Mouse (Mus musculus) heart, postnatal 36 days (tissue): ENCODE measurements around the gene Olfr1231. TPM values are rescaled to one million over a fixed set of nuclear protein-coding genes. Genes with fewer than 3 reads are reported as not detected.

Experiments
- DNase-seq, 2 experiments: peaks; one replicate each; pipeline ENCODE4 v3.0.0; 2021 to 2022
- intact Hi-C: fragments of 180-260 bp; cut with DNase I; formaldehyde crosslinking; loops from one replicate; pipeline ENCODE4 v1.15.1; 2025
- total RNA-seq, 2 experiments: library from RNA; stranded (reverse); gene quantifications; 2 replicates each; pipeline ENCODE4 v1.2.3; 2021

The Olfr1231 gene
- total RNA-seq: not detected

GRCm38 (mm10) chr2:89306974-89307373, at the start of gene Olfr1231:
Gene Olfr1231, minus strand, starts transcription at chr2:89307074.
- DNase-seq: no peak
- intact Hi-C loops: no loop called here

GRCm38 (mm10) chr2:89342298-89342697, 35.4 kb upstream of the Olfr1231 start, which contains the start of gene Olfr1233:
Gene Olfr1233, minus strand, starts transcription at chr2:89342398.
- DNase-seq: no peak
- intact Hi-C loops: no loop called here

DNA sequence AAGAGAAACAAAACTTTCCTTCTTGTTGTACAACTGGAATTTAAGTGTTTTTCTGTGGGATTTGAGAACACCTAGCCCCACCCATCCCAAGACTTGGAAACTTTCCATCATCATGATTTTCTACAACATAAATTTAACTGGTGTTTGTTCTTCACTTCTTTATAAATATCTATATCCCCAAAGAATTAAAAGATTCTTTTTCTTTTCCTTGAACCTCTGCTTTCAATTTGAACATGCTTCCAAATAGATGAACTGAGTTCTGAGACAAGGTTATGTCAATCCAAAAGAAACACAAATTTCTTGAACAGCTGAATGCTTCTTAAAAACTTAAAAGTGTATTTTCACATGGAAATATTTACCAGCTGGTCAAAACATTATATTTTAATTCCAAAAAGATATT, 22.7 kb upstream of the Olfr1231 start, which contains the start of gene Olfr1232:
TSS of gene Olfr1232 (minus strand) at position 101 of the 400 bp plus-strand sequence.
- DNase-seq: no peak
- intact Hi-C loops: no loop called here

DNA sequence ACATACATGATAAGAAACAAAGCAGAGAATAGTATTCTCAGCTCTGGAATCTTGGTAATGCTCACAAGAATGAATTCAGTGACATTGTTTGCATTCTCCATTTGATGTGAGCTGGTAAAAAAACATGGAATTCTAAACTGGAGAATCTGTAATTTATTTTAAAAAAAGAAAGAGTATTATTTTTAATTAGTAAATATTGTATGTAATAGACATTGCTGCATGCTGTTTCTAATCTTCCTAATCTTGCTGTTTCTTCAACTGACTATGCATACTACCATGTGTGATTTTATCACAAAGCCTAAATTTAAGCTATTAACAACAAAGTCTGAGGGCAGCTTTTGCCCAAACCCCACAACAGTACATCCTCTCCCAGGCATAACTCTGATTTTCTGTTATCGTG, 9.7 kb downstream of the Olfr1231 start, which contains the start of gene Olfr1230:
TSS of gene Olfr1230 (minus strand) at position 101 of the 400 bp plus-strand sequence.
- DNase-seq: no peak
- intact Hi-C loops: no loop called here

DNA sequence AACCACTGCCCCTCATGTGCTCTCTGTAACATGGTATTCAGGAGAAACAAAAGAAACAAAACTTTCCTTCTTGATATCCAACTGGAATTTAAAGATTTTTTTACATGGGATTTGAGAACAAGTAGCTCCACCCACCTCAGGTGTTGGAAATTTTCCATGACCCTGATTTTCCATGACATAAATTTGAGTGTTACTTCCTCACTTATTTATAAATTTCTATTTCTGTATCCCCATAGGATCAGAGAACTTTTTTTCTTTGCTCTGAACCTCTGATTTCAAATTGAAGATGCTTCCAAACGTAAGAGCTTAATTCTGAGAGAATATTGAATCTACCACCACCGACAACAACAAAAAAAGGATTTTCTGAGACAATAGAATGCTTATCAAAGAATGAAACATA, 19.0 kb downstream of the Olfr1231 start, which contains the start of gene Olfr1229:
TSS of gene Olfr1229 (minus strand) at position 101 of the 400 bp plus-strand sequence.
- intact Hi-C loops: no loop called here
- DNase-seq: no peak

DNA sequence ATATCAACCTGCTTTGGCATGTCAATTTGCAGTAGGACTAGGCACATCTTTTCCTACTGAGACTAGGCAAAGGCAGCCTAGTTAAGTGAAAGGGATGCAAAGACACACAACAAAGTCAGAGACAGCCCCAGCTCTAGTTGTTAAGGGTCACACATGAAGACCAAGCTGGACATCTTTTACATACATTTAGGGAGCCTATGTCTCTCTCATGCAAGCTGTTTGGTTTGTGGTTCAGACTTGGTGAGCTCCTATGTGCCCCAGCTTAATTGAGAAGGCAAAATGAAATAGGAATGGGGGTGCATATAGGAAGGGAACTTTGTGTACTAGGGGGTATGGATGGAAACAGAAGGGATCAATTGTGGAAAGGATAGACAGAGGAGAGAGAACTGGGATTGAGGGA, 52.9 kb downstream of the Olfr1231 start, which contains the start of gene Olfr1228:
TSS of gene Olfr1228 (minus strand) at position 101 of the 400 bp plus-strand sequence.
- DNase-seq: no peak
- intact Hi-C loops: no loop called here

Other genes starting within 250 kb of the Olfr1231 start
- gene Olfr1218, start 245.9 kb downstream of the Olfr1231 start, total RNA-seq: not detected
- not detected for gene Olfr1219, start 223.6 kb downstream of the Olfr1231 start, total RNA-seq
- not detected for gene Olfr1220, start 200.2 kb downstream of the Olfr1231 start, total RNA-seq
- gene Olfr1221, start 189.8 kb downstream of the Olfr1231 start, total RNA-seq: not detected
- gene Olfr1222, start 174.0 kb downstream of the Olfr1231 start, total RNA-seq: not detected
- not detected for gene Olfr1223, start 155.5 kb downstream of the Olfr1231 start, total RNA-seq
- not detected for gene Olfr1224-ps1, start 143.0 kb downstream of the Olfr1231 start, total RNA-seq
- not detected for gene Olfr1225, start 132.4 kb downstream of the Olfr1231 start, total RNA-seq
- gene Olfr1226, start 107.0 kb downstream of the Olfr1231 start, total RNA-seq: not detected
- gene Olfr1228, start 53.0 kb downstream of the Olfr1231 start, total RNA-seq: not detected
- gene Olfr1229, start 19.1 kb downstream of the Olfr1231 start, total RNA-seq: not detected
- not detected for gene Olfr1230, start 9.8 kb downstream of the Olfr1231 start, total RNA-seq
- gene Olfr1232, start 22.6 kb upstream of the Olfr1231 start, total RNA-seq: not detected
- not detected for gene Olfr1233, start 35.3 kb upstream of the Olfr1231 start, total RNA-seq
- not detected for gene Olfr1234, start 57.8 kb upstream of the Olfr1231 start, total RNA-seq
- not detected for gene Olfr1238, start 102.6 kb upstream of the Olfr1231 start, total RNA-seq
- gene Olfr1239, start 113.3 kb upstream of the Olfr1231 start, total RNA-seq: not detected
- not detected for gene Olfr1240, start 135.9 kb upstream of the Olfr1231 start, total RNA-seq
- gene Olfr1241, start 180.1 kb upstream of the Olfr1231 start, total RNA-seq: not detected
- gene Olfr1242, start 191.3 kb upstream of the Olfr1231 start, total RNA-seq: not detected
- not detected for gene Olfr1243, start 224.4 kb upstream of the Olfr1231 start, total RNA-seq